Mouse (Mus musculus) lung, postnatal 0 days (tissue): ENCODE data around the gene Pcbp1. TPM values are rescaled to one million over a fixed set of nuclear protein-coding genes. Genes with fewer than 3 reads are reported as not detected.

ENCODE experiments used
- ATAC-seq: fragments of 200-750 bp; cut with Nextera tagmentation; 2 replicates; pipeline ENCODE4 v1.8.0; 2017; ENCODE audit warnings: moderate library complexity
- DNase-seq: peaks from one replicate; pipeline ENCODE4 v3.0.0-alpha.2; 2016; ENCODE audit warnings: low spot score
- H3K27ac ChIP-seq: fragments of 300-500 bp; sonication (generic); 2 replicates; pipeline ENCODE4 v1.5.1; 2014; ENCODE audit warnings: antibody characterized with exemption, mild to moderate bottlenecking, low read length, mixed read lengths
- H3K27me3 ChIP-seq: fragments of 300-500 bp; sonication (generic); replicated peaks from 2 replicates; pipeline ENCODE4 v1.6.1; 2014; ENCODE audit warnings: low read length, mixed read lengths; ENCODE audit not compliant: insufficient read depth
- H3K36me3 ChIP-seq: fragments of 300-500 bp; sonication (generic); 2 replicates; pipeline ENCODE4 v1.6.1; 2014; ENCODE audit warnings: low read length, mixed read lengths; ENCODE audit not compliant: insufficient read depth
- H3K4me1 ChIP-seq: fragments of 300-500 bp; sonication (generic); 2 replicates; pipeline ENCODE4 v1.6.1; 2014; ENCODE audit warnings: antibody characterized with exemption, low read depth, low read length, mixed read lengths; ENCODE audit not compliant: insufficient read depth
- H3K4me2 ChIP-seq: fragments of 300-500 bp; sonication (generic); replicated peaks from 2 replicates; pipeline ENCODE4 v1.6.1; 2014; ENCODE audit warnings: low read depth, mild to moderate bottlenecking, low read length, moderate library complexity, mixed read lengths
- H3K4me3 ChIP-seq: fragments of 300-500 bp; sonication (generic); 2 replicates; pipeline ENCODE4 v1.5.1; 2014; ENCODE audit warnings: low read depth, low read length
- H3K9ac ChIP-seq: fragments of 300-500 bp; sonication (generic); replicated peaks from 2 replicates; pipeline ENCODE4 v1.6.1; 2014; ENCODE audit warnings: low read depth, mild to moderate bottlenecking
- H3K9me3 ChIP-seq: fragments of 300-500 bp; sonication (generic); 2 replicates; pipeline ENCODE4 v1.6.1; 2016; ENCODE audit warnings: low read length, mixed read lengths
- CTCF ChIP-seq: IDR thresholded peaks from 2 replicates; pipeline ENCODE4 v1.5.1; 2016; ENCODE audit warnings: antibody characterized with exemption, mild to moderate bottlenecking
- EP300 ChIP-seq: IDR thresholded peaks from 2 replicates; pipeline ENCODE4 v1.6.1; 2016; ENCODE audit warnings: antibody characterized with exemption, mild to moderate bottlenecking, control low read depth
- microRNA-seq: library from miRNA; unstranded; fragments of <30 nt; microRNA quantifications from one replicate; pipeline ENCODE4, GENCODE M21; 2016
- polyA plus RNA-seq: library from polyadenylated mRNA; unstranded; fragments of >200 nt; fragmentation: Nextera tagmentation; extraction: Ambion mirVana; gene quantifications from 2 replicates; pipeline ENCODE4 v1.2.1, GENCODE M21; 2015

Gene Pcbp1
- polyA plus RNA-seq, 1 experiment from 2014 or later = 317 TPM

DNA sequence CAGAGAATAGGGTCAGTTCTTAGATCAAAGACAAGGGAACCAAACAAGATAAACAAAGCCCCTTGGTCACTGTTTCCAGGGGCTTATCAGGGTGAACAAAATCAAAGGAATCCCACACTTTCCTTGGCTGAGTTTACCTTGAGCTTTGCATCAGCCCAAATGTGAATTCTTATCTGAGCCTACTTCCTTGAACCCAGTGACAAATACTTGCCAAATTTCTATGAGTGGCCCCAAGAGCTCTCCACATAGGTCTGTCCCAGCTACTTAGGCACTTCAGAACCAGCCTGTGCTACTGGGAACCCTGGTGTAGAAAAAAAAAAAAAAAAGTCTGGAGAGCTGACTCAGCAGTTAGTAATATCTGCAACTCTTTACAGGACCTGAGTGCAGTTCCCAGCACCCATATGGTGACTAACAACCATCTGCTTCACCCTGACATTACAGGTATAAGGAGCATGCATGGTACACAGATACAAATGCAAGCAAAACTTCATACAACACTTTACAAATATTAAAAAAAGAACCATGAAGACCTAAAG, 51.4 kb downstream of the Pcbp1 start:
- H3K4me1 ChIP-seq = peaks cover 14% of the 10 kb centered on the region
- H3K9ac ChIP-seq = no peak overlapping the region
- H3K27ac ChIP-seq = no peak overlapping the region
- no peak overlapping the region for H3K4me2 ChIP-seq
- TF ChIP-seq CTCF (no peak), EP300 (peak; percentile 30; the same call in 1 of the 2 replicates)
- ATAC-seq (no peak), DNase-seq (peak; percentile 64)
- H3K4me3 ChIP-seq = no peak overlapping the region
- no peaks in the 10 kb centered on the region for H3K36me3 ChIP-seq
- H3K9me3 ChIP-seq = no peaks in the 10 kb centered on the region
- no peaks in the 10 kb centered on the region for H3K27me3 ChIP-seq

Small RNA genes lying within 50 kb of the gene (microRNA-seq; reads per million reads assigned to microRNA genes)
- gene Gm22184 = not detected

Other genes with a start within 250 kb of the Pcbp1 start
- 44.7 and 45.3 TPM in 2 replicates for gene Fam136a, start 160.7 kb downstream of the Pcbp1 start, polyA plus RNA-seq
- 234 and 251 TPM in 2 replicates for gene Snrpg, start 155.0 kb downstream of the Pcbp1 start, polyA plus RNA-seq
- 54.2 and 58.6 TPM in 2 replicates for gene Pcyox1, start 129.2 kb downstream of the Pcbp1 start, polyA plus RNA-seq
- 59.1 and 66.3 TPM in 2 replicates for gene Tia1, start 122.1 kb downstream of the Pcbp1 start, polyA plus RNA-seq
- gene Gm44790, start 99.7 kb downstream of the Pcbp1 start, polyA plus RNA-seq = not detected in 2 replicates
- 23.3 and 23.5 TPM in 2 replicates for gene C87436, start 87.9 kb downstream of the Pcbp1 start, polyA plus RNA-seq
- gene Asprv1, start 101.8 kb upstream of the Pcbp1 start, polyA plus RNA-seq = 4.4 and 4.6 TPM in 2 replicates
- gene Mxd1, start 142.8 kb upstream of the Pcbp1 start, polyA plus RNA-seq = 16.4 and 17.2 TPM in 2 replicates
- 91.2 and 95.5 TPM in 2 replicates for gene Snrnp27, start 158.2 kb upstream of the Pcbp1 start, polyA plus RNA-seq
- 12.2 and 17.7 TPM in 2 replicates for gene Gmcl1, start 207.1 kb upstream of the Pcbp1 start, polyA plus RNA-seq